Mouse (Mus musculus): ENCODE results near the gene Nup37. TPM values are rescaled to one million over a fixed set of nuclear protein-coding genes. Genes with fewer than 3 reads are reported as not detected.

Nup37 gene
- total and polyA plus RNA-seq, 3 experiments = 7.4 to 118 (median 32.2) TPM

DNA sequence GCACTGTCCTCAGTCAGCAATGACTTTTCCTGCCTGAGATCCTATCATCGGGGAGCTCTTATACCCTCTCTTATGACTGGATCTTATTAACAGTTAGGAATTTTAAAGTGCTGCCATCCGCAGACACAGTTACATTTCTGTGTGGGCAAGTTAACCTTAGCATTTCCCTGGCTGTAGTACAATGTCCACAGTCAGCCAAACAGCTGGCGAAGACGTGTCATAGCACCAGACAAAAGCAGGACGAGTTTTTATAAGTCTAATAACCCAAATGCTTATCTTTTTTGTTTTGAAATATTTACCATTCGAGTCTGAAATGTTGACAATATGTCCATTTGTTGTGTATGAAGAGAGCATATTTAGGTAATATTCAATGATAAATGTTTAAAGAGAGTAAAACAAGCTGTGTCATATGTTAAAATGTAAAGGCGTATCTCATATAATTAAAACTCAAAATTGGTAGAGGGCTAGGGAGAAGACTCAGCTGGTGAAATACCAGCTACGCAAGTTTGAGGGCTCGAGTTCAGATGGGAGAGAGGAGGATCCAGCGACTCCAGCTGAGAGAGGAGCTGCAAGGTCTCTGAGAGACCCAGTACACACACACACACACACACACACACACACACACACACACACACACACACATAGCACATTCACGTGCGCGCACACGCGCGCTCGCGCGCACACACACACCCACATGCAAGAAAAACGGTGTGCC is 68.2 kb downstream of the Nup37 start:
- Histone ChIP-seq H3K36me3 (replicated peaks) (peaks cover 43% of the 10 kb centered on the region), H3K4me1 (ENCODE audit: insufficient read depth, low read depth, low read length) (no peaks in the 10 kb centered on the region), H3K4me3 (ENCODE audit: low read depth, low read length) (no peak overlapping the region), H3K9me3 (replicated peaks) (no peaks in the 10 kb centered on the region), H3K27me3 (ENCODE audit: insufficient read depth, low read length) (no peaks in the 10 kb centered on the region)
- DNase-seq (ENCODE audit: low spot score) (no peak), ATAC-seq (ENCODE audit: extremely low read depth, insufficient number of reproducible peaks, low FRiP score, poor library complexity, severe bottlenecking) (no peak)
- TF ChIP-seq CTCF (IDR thresholded peaks at IDR 0.05; ENCODE audit: low read depth, low read length) (no peak), GATA1 (IDR thresholded peaks at IDR 0.05; ENCODE audit: borderline replicate concordance, low read length) (no peak), POLR2AphosphoS5 (IDR thresholded peaks at IDR 0.05; ENCODE audit: insufficient replicate concordance, low read depth, low read length) (no peak), TAL1 (conservative IDR thresholded peaks at IDR 0.05; ENCODE audit: low read depth, low read length) (no peak), GATA2 (IDR thresholded peaks at IDR 0.05; ENCODE audit: borderline replicate concordance, low read depth, low read length) (no peak)

DNA sequence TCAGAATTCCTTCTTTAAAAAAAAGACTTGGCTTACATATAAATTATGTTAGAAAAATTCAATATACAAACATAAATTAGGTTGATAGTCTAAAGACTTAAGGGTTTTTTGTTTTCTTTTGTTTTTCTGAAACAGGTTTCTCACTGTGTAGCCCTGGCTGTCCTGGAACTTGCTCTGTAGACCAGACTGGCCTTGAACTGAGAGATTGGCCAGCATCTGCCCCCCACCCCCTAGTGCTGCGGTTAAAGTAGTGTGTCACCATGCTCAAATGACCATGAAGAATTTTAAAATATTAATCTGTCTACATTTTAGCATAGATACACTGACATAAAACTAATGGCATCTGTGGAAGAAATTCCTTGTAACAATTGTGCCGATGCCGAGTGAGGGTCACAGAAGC is 71.4 kb downstream of the Nup37 start:
- Histone ChIP-seq H3K4me1 (ENCODE audit: insufficient read depth, low read depth, low read length) (no peaks in the 10 kb centered on the region), H3K36me3 (replicated peaks) (peaks cover 55% of the 10 kb centered on the region), H3K9me3 (replicated peaks) (no peaks in the 10 kb centered on the region), H3K4me3 (ENCODE audit: low read depth, low read length) (no peak overlapping the region), H3K27me3 (ENCODE audit: insufficient read depth, low read length) (no peaks in the 10 kb centered on the region)
- DNase-seq (ENCODE audit: low spot score) (no peak), ATAC-seq (ENCODE audit: extremely low read depth, insufficient number of reproducible peaks, low FRiP score, poor library complexity, severe bottlenecking) (no peak)
- TF ChIP-seq TAL1 (conservative IDR thresholded peaks at IDR 0.05; ENCODE audit: low read depth, low read length) (no peak), GATA2 (IDR thresholded peaks at IDR 0.05; ENCODE audit: borderline replicate concordance, low read depth, low read length) (no peak), GATA1 (IDR thresholded peaks at IDR 0.05; ENCODE audit: borderline replicate concordance, low read length) (no peak), CTCF (IDR thresholded peaks at IDR 0.05; ENCODE audit: low read depth, low read length) (no peak), POLR2AphosphoS5 (IDR thresholded peaks at IDR 0.05; ENCODE audit: insufficient replicate concordance, low read depth, low read length) (no peak)

- DNase-seq (ENCODE audit: low spot score) (no peak), ATAC-seq (ENCODE audit: extremely low read depth, insufficient number of reproducible peaks, low FRiP score, poor library complexity, severe bottlenecking) (no peak)
- H3K9me3 ChIP-seq (replicated peaks) = no peaks in the 10 kb centered on the region
- no peaks in the 10 kb centered on the region for H3K27me3 ChIP-seq (ENCODE audit: insufficient read depth, low read length)
- peaks cover 64% of the 10 kb centered on the region for H3K36me3 ChIP-seq (replicated peaks)
- no peak for TF ChIP-seq GATA2 (IDR thresholded peaks at IDR 0.05; ENCODE audit: borderline replicate concordance, low read depth, low read length)
- TF ChIP-seq CTCF (IDR thresholded peaks at IDR 0.05; ENCODE audit: low read depth, low read length) = no peak
- TF ChIP-seq GATA1 (IDR thresholded peaks at IDR 0.05; ENCODE audit: borderline replicate concordance, low read length) = no peak
- TF ChIP-seq POLR2AphosphoS5 (IDR thresholded peaks at IDR 0.05; ENCODE audit: insufficient replicate concordance, low read depth, low read length) = no peak
- no peak for TF ChIP-seq TAL1 (conservative IDR thresholded peaks at IDR 0.05; ENCODE audit: low read depth, low read length)
- H3K4me1 ChIP-seq (ENCODE audit: insufficient read depth, low read depth, low read length) = no peaks in the 10 kb centered on the region
- no peak overlapping the region for H3K4me3 ChIP-seq (ENCODE audit: low read depth, low read length)
These were observed 74.9 kb downstream of the Nup37 start for GRCm38 (mm10) chr10:88221718-88222117.

- no peak for ATAC-seq (ENCODE audit: extremely low read depth, insufficient number of reproducible peaks, low FRiP score, poor library complexity, severe bottlenecking)
- no peaks in the 10 kb centered on the region for H3K9me3 ChIP-seq (replicated peaks)
- peaks cover 2% of the 10 kb centered on the region for H3K4me1 ChIP-seq (ENCODE audit: insufficient read depth, low read depth, low read length)
- no peak overlapping the region for H3K4me3 ChIP-seq (ENCODE audit: low read depth, low read length)
- no peak for TF ChIP-seq CTCF (IDR thresholded peaks at IDR 0.05; ENCODE audit: low read depth, low read length)
- no peaks in the 10 kb centered on the region for H3K27me3 ChIP-seq (ENCODE audit: insufficient read depth, low read length)
- peaks cover 65% of the 10 kb centered on the region for H3K36me3 ChIP-seq (replicated peaks)
- no peak for DNase-seq (ENCODE audit: low spot score)
These were observed 78.6 kb downstream of the Nup37 start for GRCm38 (mm10) chr10:88225421-88225820.

GRCm38 (mm10) chr10:88227962-88228361 is 81.2 kb downstream of the Nup37 start:
- peaks cover 2% of the 10 kb centered on the region for H3K4me1 ChIP-seq (ENCODE audit: insufficient read depth, low read depth, low read length)
- TF ChIP-seq TAL1 (conservative IDR thresholded peaks at IDR 0.05; ENCODE audit: low read depth, low read length) (no peak), POLR2AphosphoS5 (IDR thresholded peaks at IDR 0.05; ENCODE audit: insufficient replicate concordance, low read depth, low read length) (no peak), GATA1 (IDR thresholded peaks at IDR 0.05; ENCODE audit: borderline replicate concordance, low read length) (no peak), GATA2 (IDR thresholded peaks at IDR 0.05; ENCODE audit: borderline replicate concordance, low read depth, low read length) (no peak), CTCF (IDR thresholded peaks at IDR 0.05; ENCODE audit: low read depth, low read length) (no peak)
- DNase-seq (ENCODE audit: low spot score) (no peak), ATAC-seq (ENCODE audit: extremely low read depth, insufficient number of reproducible peaks, low FRiP score, poor library complexity, severe bottlenecking) (no peak)
- H3K9me3 ChIP-seq (replicated peaks) = no peaks in the 10 kb centered on the region
- H3K36me3 ChIP-seq (replicated peaks) = peaks cover 57% of the 10 kb centered on the region
- H3K4me3 ChIP-seq (ENCODE audit: low read depth, low read length) = no peak overlapping the region
- no peaks in the 10 kb centered on the region for H3K27me3 ChIP-seq (ENCODE audit: insufficient read depth, low read length)

Other genes starting within 250 kb of the Nup37 start
- gene Pmch, start 55.9 kb upstream of the Nup37 start, total RNA-seq (2014; fragmentation: Nextera tagmentation) = not detected in 2 replicates
- gene Pmch, start 55.9 kb upstream of the Nup37 start, total RNA-seq (2017) = 0.16 TPM in 1 of 2 replicates, not detected in the other
- not detected in 2 replicates for gene Pmch, start 55.9 kb upstream of the Nup37 start, polyA plus RNA-seq (2012)
- 36.1 and 39.4 TPM in 2 replicates for gene Parpbp, start 51 bp upstream of the Nup37 start, total RNA-seq (2014; fragmentation: Nextera tagmentation)
- gene Parpbp, start 51 bp upstream of the Nup37 start, total RNA-seq (2017) = 36.0 and 39.8 TPM in 2 replicates
- gene Parpbp, start 51 bp upstream of the Nup37 start, polyA plus RNA-seq (2012) = 1.4 and 1.6 TPM in 2 replicates
- 103 and 116 TPM in 2 replicates for gene Washc3, start 54.1 kb downstream of the Nup37 start, total RNA-seq (2014; fragmentation: Nextera tagmentation)
- gene Washc3, start 54.1 kb downstream of the Nup37 start, total RNA-seq (2017) = 59.9 and 62.6 TPM in 2 replicates
- 17.6 and 23.0 TPM in 2 replicates for gene Washc3, start 54.1 kb downstream of the Nup37 start, polyA plus RNA-seq (2012)
- not detected in 2 replicates for gene Dram1, start 232.1 kb downstream of the Nup37 start, total RNA-seq (2014; fragmentation: Nextera tagmentation)
- 0.11 TPM in 1 of 2 replicates, not detected in the other for gene Dram1, start 232.1 kb downstream of the Nup37 start, total RNA-seq (2017)
- not detected in 2 replicates for gene Dram1, start 232.1 kb downstream of the Nup37 start, polyA plus RNA-seq (2012)
- gene Gnptab, start 232.1 kb downstream of the Nup37 start, total RNA-seq (2014; fragmentation: Nextera tagmentation) = 50.8 and 63.6 TPM in 2 replicates
- gene Gnptab, start 232.1 kb downstream of the Nup37 start, total RNA-seq (2017) = 34.3 and 41.0 TPM in 2 replicates
- gene Gnptab, start 232.1 kb downstream of the Nup37 start, polyA plus RNA-seq (2012) = 2.4 and 2.7 TPM in 2 replicates